14 mouse cellular contexts compared by ENCODE assay signal in the genomic region with DNA sequence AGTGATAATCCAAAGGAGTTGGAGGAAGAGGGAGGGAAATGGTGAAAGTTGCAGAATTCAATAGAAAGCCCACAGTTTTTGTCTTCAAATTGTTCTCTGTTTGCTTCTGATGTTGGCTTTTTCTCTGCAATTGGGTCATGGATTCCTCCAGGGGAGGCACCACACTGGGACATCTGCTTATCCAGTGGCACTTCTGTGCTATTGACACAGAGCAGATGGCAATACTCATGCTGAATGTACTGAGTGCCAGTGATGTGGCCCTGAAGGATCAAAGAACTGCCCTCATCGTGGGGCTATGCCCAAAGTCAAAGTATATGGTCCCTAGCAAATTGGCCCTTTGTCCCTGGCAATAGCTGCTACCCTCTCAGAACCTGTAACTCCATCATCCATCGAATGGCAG.
"Had no signal": no experiment of that assay in that cellular context is flagged by ENCODE, and none has a peak within 500 bp of the region (broad histone marks: within the 10 kb centered on the region; RNA-seq: fewer than 3 reads in every experiment).

No protein-coding gene starts in this region.

- H3K4me1 ChIP-seq: kidney, embryonic 15.5 days; limb, embryonic 12.5 days; liver, embryonic 13.5 days; lung, embryonic 15.5 days; midbrain, embryonic 12.5 days had no signal

- H3K4me3 ChIP-seq: kidney, embryonic 15.5 days; limb, embryonic 12.5 days; liver, embryonic 13.5 days; lung, embryonic 15.5 days; midbrain, embryonic 12.5 days; neural tube, embryonic 13.5 days had no signal

- H3K27ac ChIP-seq: kidney, embryonic 15.5 days; limb, embryonic 12.5 days; liver, embryonic 13.5 days; lung, embryonic 15.5 days; macrophage; midbrain, embryonic 12.5 days; neural tube, embryonic 13.5 days; stomach, postnatal 0 days had no signal

- H3K27me3 ChIP-seq: kidney, embryonic 15.5 days; limb, embryonic 12.5 days; liver, embryonic 13.5 days; lung, embryonic 15.5 days; midbrain, embryonic 12.5 days; neural tube, embryonic 13.5 days had no signal

- DNase-seq: kidney, postnatal 14 days; liver; liver, embryonic 13.5 days; liver, postnatal 0 days; lung, postnatal 14 days; retina, postnatal 1 day; thymus, postnatal 14 days had no signal
